Mouse (Mus musculus) forebrain, embryonic 11.5 days (tissue): ENCODE measurements around the gene Klhdc3. TPM values are rescaled to one million over a fixed set of nuclear protein-coding genes. Genes with fewer than 3 reads are reported as not detected.
A peak's percentile ranks its signal among the peaks of the same experiment; 100 is the strongest.

Experiments used
- ATAC-seq: fragments of 200-750 bp; cut with Nextera tagmentation; replicated peaks from 2 replicates; pipeline ENCODE4 v1.8.0; 2017; ENCODE audit warnings: moderate TSS enrichment; ENCODE audit not compliant: low FRiP score
- DNase-seq: peaks from one replicate; pipeline ENCODE4 v3.0.0-alpha.2; 2017; ENCODE audit warnings: low spot score
- H3K27ac ChIP-seq: fragments of 300-500 bp; sonication (generic); 2 replicates; pipeline ENCODE4 v1.5.1; 2014; ENCODE audit warnings: low read depth, low read length
- H3K27me3 ChIP-seq: fragments of 300-500 bp; sonication (generic); 2 replicates; pipeline ENCODE4 v1.6.1; 2014; ENCODE audit warnings: mild to moderate bottlenecking, low read length, mixed read lengths; ENCODE audit not compliant: control insufficient read depth, insufficient read depth
- H3K36me3 ChIP-seq: fragments of 300-500 bp; sonication (generic); 2 replicates; pipeline ENCODE4 v1.6.1; 2014; ENCODE audit warnings: mild to moderate bottlenecking, low read length, moderate library complexity, mixed read lengths; ENCODE audit not compliant: control insufficient read depth, insufficient read depth
- H3K4me1 ChIP-seq: fragments of 300-500 bp; sonication (generic); replicated peaks from 2 replicates; pipeline ENCODE4 v1.6.1; 2014; ENCODE audit warnings: low read length, mixed read lengths; ENCODE audit not compliant: control insufficient read depth, insufficient read depth
- H3K4me2 ChIP-seq: fragments of 300-500 bp; sonication (generic); 2 replicates; pipeline ENCODE4 v1.6.1; 2014; ENCODE audit warnings: low read depth, mild to moderate bottlenecking, low read length, moderate library complexity, mixed read lengths; ENCODE audit not compliant: severe bottlenecking
- H3K4me3 ChIP-seq: fragments of 300-500 bp; sonication (generic); 2 replicates; pipeline ENCODE4 v1.5.1; 2014; ENCODE audit warnings: low read depth, low read length
- H3K9ac ChIP-seq: fragments of 300-500 bp; sonication (generic); 2 replicates; pipeline ENCODE4 v1.6.1; 2014; ENCODE audit warnings: low read length
- H3K9me3 ChIP-seq: fragments of 300-500 bp; sonication (generic); 2 replicates; pipeline ENCODE4 v1.6.1; 2016; ENCODE audit warnings: low read length, mixed read lengths; ENCODE audit not compliant: control insufficient read depth
- WGBS: fragments of 180-500 bp; shearing (Covaris S2); extraction: QIAGEN DNeasy Blood & Tissue Kit; methylation state at CpG from one replicate; pipeline ENCODE4 v1.1.7; 2014; 5-methylcytosine and 5-hydroxymethylcytosine counted together
- polyA plus RNA-seq: library from polyadenylated mRNA; unstranded; fragments of >200 nt; fragmentation: Nextera tagmentation; extraction: Ambion mirVana; gene quantifications from 2 replicates; pipeline ENCODE4 v1.2.1, GENCODE M21; 2014

Gene Klhdc3
- polyA plus RNA-seq, 1 experiment from 2014 or later = 117 TPM

DNA sequence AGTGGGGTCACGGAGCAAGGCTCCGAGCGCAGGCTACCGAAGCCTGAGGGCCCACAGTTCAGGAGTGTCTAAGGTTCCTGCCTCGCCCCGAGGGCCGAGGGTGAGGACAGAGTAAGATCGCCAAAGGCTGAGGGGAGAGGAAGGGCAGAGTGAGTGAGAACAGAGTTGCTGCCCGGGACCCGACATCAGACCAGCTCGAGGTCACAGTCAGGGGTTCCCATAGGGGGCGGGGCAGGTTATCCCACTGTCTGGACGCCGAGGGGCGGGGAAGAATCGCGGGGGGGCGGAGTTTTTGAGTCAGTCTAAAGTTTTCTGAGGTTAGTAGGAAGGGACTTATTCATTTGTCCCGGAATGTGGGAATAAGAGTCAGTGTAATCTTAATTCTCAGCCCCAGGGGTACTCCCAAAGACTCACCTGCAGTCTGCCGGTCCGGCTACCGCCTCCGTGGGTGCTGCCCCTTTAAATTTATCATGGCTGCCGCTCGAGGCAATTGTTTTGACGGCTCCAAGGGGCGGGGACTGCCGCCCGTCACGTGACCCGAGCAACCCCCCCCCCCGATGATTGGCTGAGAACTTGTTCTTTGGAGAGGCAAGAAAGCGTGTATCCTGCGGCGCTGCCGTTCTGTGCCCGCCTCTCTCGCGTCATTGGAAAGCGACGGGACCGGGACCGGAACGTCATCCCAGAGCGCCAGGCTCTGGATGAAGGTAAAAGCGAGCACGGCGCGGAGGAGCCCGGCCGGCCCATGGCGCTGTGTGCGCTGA, 35.0 kb downstream of the Klhdc3 start, which contains the start of the genes Klc4 and Mrpl2:
TSS of gene Klc4 (minus strand) at position 462 of the 761 bp plus-strand sequence.
TSS of gene Mrpl2 (plus strand) at position 669 of the 761 bp plus-strand sequence.
- H3K9ac ChIP-seq = peak within 1 kb of the TSS; percentile 77
- peak; percentile 73 for ATAC-seq
- H3K36me3 ChIP-seq = no peaks in the 10 kb centered on the region
- peak within 1 kb of the TSS; percentile 96 for H3K4me2 ChIP-seq
- no peaks in the 10 kb centered on the region for H3K9me3 ChIP-seq
- H3K4me3 ChIP-seq = peak within 1 kb of the TSS; percentile 68
- 1% methylated on average over 53 of the region's 53 CpGs for WGBS
- peaks cover 16% of the 10 kb centered on the region for H3K4me1 ChIP-seq
- no peak within 1 kb of the TSS for H3K27ac ChIP-seq
- H3K27me3 ChIP-seq = no peaks in the 10 kb centered on the region
- DNase-seq = peak; percentile 100

DNA sequence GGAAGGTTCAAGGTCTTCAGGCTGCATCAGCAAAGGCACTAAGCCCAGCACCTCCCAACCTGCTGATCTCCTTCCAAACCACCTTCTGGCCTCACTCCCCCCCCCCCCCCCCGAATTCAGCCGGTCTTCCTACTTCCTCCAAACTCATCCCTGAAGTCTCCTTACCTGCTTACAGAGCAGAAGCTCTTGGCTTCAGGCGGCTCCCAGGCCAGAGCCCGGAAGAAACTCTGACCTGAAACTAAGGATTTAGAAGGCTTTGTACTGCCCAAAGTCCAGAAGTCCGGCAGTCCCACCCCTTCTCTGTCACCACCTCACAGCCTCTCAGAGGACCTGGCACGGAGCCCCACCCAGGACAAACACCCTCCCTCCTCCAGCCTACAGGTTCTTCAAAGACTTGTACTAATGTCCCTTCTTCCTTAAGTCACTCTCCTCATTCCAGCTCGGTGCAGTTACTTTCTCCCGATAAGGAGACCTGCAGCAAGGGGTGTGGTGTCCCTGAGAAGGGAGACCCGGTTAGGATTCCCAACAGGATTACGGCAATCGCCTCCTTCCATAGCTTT, 35.7 kb downstream of the Klhdc3 start:
- Histone ChIP-seq H3K27me3 (no peaks in the 10 kb centered on the region), H3K9ac (peak overlapping the region; percentile 77), H3K36me3 (no peaks in the 10 kb centered on the region), H3K27ac (no peak overlapping the region), H3K4me1 (peaks cover 15% of the 10 kb centered on the region), H3K4me3 (peak overlapping the region; percentile 68), H3K9me3 (no peaks in the 10 kb centered on the region), H3K4me2 (peak overlapping the region; percentile 96)
- WGBS = 13% methylated on average over 11 of the region's 11 CpGs
- ATAC-seq (peak; percentile 7; the same call in 1 of the 2 replicates), DNase-seq (no peak)

DNA sequence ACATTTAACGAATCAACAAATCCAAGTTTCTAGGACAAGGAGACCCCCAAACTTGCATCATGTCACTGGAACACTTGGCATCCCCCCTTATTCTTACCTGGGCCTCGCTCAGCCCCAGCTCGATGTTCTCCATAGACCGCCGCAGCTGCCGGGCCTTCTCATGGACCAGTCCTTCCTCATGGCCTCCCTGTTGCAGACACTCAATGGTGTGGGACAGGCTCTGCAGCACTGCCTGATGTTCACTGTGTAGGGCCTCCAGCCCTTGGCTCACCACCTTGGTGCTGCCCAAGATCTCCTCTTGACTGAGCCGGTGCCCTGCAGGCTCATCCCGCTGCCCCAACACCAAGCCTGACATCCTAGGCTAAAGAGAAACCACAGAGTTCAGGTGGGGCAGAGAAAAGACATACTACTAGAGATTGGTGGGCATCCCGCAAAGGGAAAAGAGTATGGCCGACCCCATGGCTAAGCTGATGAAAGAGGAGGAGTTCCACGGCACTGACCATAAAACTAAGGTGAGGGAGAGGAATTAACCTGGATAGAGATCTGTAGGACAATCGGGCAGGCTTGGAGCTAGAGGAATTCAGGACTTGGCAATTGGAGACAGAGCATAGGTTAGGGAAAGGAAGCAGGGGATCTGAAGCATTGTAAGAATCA, 36.4 kb downstream of the Klhdc3 start:
- DNase-seq = no peak
- Histone ChIP-seq H3K9ac (peak overlapping the region; percentile 77), H3K4me2 (peak overlapping the region; percentile 96; the same call in 1 of the 2 replicates), H3K27ac (no peak overlapping the region), H3K9me3 (no peaks in the 10 kb centered on the region), H3K4me3 (peak overlapping the region; percentile 68), H3K36me3 (no peaks in the 10 kb centered on the region), H3K27me3 (no peaks in the 10 kb centered on the region), H3K4me1 (peaks cover 11% of the 10 kb centered on the region)
- no peak for ATAC-seq
- 93% methylated on average over 12 of the region's 12 CpGs for WGBS

DNA sequence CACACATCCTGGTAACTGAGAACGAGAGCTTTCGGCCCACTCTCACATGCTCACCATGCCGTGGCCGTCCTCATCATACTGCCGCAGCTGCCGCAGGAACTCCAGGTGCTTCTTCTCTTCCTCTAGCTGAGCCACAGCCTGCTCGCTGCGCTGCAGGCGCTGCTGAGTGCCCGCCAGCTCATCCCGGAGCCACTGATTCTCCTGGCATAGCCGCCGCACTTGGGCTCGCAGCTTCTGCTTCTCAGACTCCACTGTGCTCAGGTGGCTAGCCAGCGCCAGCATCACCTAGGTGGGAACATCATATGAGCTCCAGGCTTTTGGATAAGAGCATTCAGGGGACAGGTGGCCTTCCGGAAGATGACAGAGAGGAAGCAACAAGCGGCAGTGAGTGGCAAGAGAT, 38.7 kb downstream of the Klhdc3 start:
- Histone ChIP-seq H3K9ac (no peak overlapping the region), H3K9me3 (no peaks in the 10 kb centered on the region), H3K36me3 (no peaks in the 10 kb centered on the region), H3K4me3 (no peak overlapping the region), H3K4me1 (peaks cover 11% of the 10 kb centered on the region), H3K4me2 (no peak overlapping the region), H3K27ac (no peak overlapping the region), H3K27me3 (no peaks in the 10 kb centered on the region)
- ATAC-seq (no peak), DNase-seq (no peak)
- 94% methylated on average over 17 of the region's 17 CpGs for WGBS

DNA sequence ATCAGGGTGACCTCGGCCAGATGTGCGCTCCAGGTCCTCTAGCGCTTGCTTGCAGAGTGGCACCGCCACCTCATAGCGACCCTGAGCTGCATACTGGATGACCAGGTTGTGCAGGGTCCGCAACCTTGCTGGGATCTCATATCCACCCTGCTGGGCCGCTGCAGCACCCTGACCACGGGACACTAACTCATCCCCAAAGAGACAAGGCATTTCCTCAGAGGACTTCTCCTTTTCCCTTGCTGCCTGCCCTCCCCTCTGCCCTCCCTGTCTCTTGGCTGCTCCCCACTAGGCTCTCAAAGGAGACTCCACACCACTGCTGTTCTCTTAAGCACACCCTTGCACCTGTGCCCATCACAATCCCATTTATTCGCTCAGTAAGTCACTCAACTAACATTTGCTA, 40.8 kb downstream of the Klhdc3 start:
- ATAC-seq (no peak), DNase-seq (no peak)
- H3K4me3 ChIP-seq = no peak overlapping the region
- H3K27ac ChIP-seq = no peak overlapping the region
- H3K9me3 ChIP-seq = no peaks in the 10 kb centered on the region
- no peaks in the 10 kb centered on the region for H3K36me3 ChIP-seq
- peaks cover 2% of the 10 kb centered on the region; the same call in 1 of the 2 replicates for H3K4me1 ChIP-seq
- no peak overlapping the region for H3K4me2 ChIP-seq
- no peaks in the 10 kb centered on the region for H3K27me3 ChIP-seq
- no peak overlapping the region for H3K9ac ChIP-seq
- WGBS = 87% methylated on average over 9 of the region's 9 CpGs

DNA sequence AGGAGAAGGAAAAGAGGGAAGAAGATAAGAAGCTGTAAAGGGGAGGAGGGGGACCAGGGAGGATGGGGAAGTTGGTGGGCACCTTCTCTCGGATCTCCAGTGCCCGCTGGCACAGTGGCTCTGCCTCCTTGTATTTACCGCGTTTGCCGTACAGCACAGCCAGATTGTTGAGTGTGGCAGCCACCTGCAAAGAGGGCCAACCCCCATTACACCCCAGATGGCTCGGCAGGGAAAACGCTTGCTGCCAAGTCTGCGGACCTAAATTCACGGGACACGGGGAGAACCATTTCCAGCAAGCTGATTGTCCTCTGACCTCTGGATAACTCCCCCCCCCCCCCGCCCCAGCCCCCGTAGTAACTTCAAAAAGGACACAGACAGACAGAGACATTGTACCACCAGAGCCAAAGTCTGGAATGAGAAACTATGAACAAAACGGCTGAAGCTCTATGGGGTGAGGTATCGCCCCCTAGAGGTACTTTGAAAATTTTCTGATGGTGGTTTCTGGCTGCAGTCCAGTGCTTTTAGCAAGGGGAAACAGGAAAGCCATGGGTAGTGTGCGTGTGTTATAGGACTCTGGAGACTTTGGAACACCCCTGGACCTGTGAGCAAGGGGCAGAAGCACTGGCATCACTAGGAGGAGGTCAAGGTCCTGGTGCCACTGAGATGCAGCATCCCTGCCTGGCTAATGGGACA, 43.7 kb downstream of the Klhdc3 start:
- 27% methylated on average over 15 of the region's 15 CpGs for WGBS
- Histone ChIP-seq H3K9me3 (no peaks in the 10 kb centered on the region), H3K4me3 (no peak overlapping the region), H3K27ac (no peak overlapping the region), H3K4me2 (no peak overlapping the region), H3K27me3 (no peaks in the 10 kb centered on the region), H3K9ac (no peak overlapping the region), H3K4me1 (no peaks in the 10 kb centered on the region), H3K36me3 (no peaks in the 10 kb centered on the region)
- ATAC-seq = no peak
- DNase-seq = no peak

DNA sequence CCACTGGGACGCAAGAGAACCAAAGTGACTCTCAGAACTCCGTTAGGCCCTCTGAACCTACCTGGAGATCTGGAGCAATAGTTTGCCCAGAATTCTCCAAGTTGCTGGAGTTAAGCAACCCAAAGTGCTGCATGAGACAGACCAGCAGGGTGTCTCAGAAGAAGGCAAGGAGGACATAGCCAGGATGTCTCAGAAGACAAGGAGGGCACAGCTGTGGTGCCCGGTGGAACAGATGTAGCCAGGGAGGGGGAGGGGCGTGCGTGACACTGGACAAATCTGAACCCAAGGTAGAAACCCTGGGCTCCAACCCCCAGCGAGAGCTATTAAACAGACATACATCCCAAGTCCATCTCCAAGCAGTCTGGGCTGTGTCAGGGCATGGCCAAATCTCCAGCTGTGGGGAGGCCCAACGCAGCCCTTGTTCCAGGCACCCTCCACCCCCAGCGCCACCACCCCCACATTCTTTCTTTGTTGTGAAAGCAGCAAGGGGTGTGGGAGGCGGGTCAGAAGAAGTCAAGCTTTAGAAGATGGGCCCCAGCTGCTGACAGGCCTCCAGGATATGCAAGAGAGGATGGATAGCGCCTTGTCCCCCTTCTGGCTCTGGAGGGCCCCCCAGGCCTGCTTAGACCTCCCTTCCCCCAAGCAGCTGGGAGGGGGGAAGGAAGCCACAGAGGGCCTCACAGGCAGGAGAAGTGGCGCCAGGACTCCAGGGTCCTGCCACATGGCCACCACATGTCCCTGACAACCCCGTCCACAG, 50.9 kb downstream of the Klhdc3 start:
- ATAC-seq = peak; percentile 64
- H3K9me3 ChIP-seq = no peaks in the 10 kb centered on the region
- H3K4me1 ChIP-seq = peaks cover 12% of the 10 kb centered on the region
- H3K9ac ChIP-seq = peak overlapping the region; percentile 94; the same call in 1 of the 2 replicates
- 12% methylated on average over 12 of the region's 12 CpGs for WGBS
- H3K36me3 ChIP-seq = no peaks in the 10 kb centered on the region
- peak overlapping the region; percentile 91 for H3K4me3 ChIP-seq
- H3K27ac ChIP-seq = peak overlapping the region; percentile 72
- H3K4me2 ChIP-seq = peak overlapping the region; percentile 75
- DNase-seq = peak; percentile 83
- H3K27me3 ChIP-seq = no peaks in the 10 kb centered on the region
